Mouse (Mus musculus) neural tube, embryonic 11.5 days (tissue): ENCODE data around the gene Adora2a. TPM values are rescaled to one million over a fixed set of nuclear protein-coding genes. Genes with fewer than 3 reads are reported as not detected.
"Not testable (repeated sequence)": the region's sequence is repeated elsewhere in the genome, so short reads cannot be mapped to it uniquely, and the experiment has no call there.

ENCODE experiments used
- ATAC-seq: fragments of 200-750 bp; cut with Nextera tagmentation; 2 replicates; pipeline ENCODE4 v1.8.0; 2017; ENCODE audit warnings: moderate number of reproducible peaks, mild to moderate bottlenecking, moderate TSS enrichment, moderate library complexity; ENCODE audit not compliant: insufficient read depth, low FRiP score, low TSS enrichment
- DNase-seq: peaks from one replicate; pipeline ENCODE4 v3.0.0-alpha.2; 2015; ENCODE audit warnings: low spot score
- H3K27ac ChIP-seq: fragments of 300-500 bp; sonication (generic); 2 replicates; pipeline ENCODE4 v1.5.1; 2014; ENCODE audit warnings: low read depth, mild to moderate bottlenecking, low read length
- H3K27me3 ChIP-seq: fragments of 300-500 bp; sonication (generic); 2 replicates; pipeline ENCODE4 v1.6.1; 2014; ENCODE audit warnings: mild to moderate bottlenecking, low read length, mixed read lengths; ENCODE audit not compliant: control insufficient read depth, insufficient read depth
- H3K36me3 ChIP-seq: fragments of 300-500 bp; sonication (generic); 2 replicates; pipeline ENCODE4 v1.6.1; 2014; ENCODE audit warnings: mild to moderate bottlenecking, low read length, moderate library complexity, mixed read lengths; ENCODE audit not compliant: control insufficient read depth, insufficient read depth
- H3K4me1 ChIP-seq: fragments of 300-500 bp; sonication (generic); 2 replicates; pipeline ENCODE4 v1.6.1; 2014; ENCODE audit warnings: low read length, mixed read lengths; ENCODE audit not compliant: control insufficient read depth, insufficient read depth
- H3K4me2 ChIP-seq: fragments of 300-500 bp; sonication (generic); 2 replicates; pipeline ENCODE4 v1.6.1; 2014; ENCODE audit warnings: low read depth, mild to moderate bottlenecking, moderate library complexity
- H3K4me3 ChIP-seq: fragments of 300-500 bp; sonication (generic); 2 replicates; pipeline ENCODE4 v1.5.1; 2014; ENCODE audit warnings: low read depth, low read length
- H3K9ac ChIP-seq: fragments of 300-500 bp; sonication (generic); 2 replicates; pipeline ENCODE4 v1.6.1; 2014; ENCODE audit warnings: mild to moderate bottlenecking, low read length
- H3K9me3 ChIP-seq: fragments of 300-500 bp; sonication (generic); 2 replicates; pipeline ENCODE4 v1.6.1; 2016; ENCODE audit warnings: low read length; ENCODE audit not compliant: control insufficient read depth
- WGBS: fragments of 180-500 bp; shearing (Covaris S2); extraction: QIAGEN DNeasy Blood & Tissue Kit; methylation state at CpG from one replicate; pipeline ENCODE4 v1.1.7; 2014; 5-methylcytosine and 5-hydroxymethylcytosine counted together
- polyA plus RNA-seq: library from polyadenylated mRNA; unstranded; fragments of >200 nt; fragmentation: Nextera tagmentation; extraction: Ambion mirVana; gene quantifications from 2 replicates; pipeline ENCODE4 v1.2.1, GENCODE M21; 2014

Gene Adora2a
- polyA plus RNA-seq, 1 experiment from 2014 or later = 4.5 TPM

DNA sequence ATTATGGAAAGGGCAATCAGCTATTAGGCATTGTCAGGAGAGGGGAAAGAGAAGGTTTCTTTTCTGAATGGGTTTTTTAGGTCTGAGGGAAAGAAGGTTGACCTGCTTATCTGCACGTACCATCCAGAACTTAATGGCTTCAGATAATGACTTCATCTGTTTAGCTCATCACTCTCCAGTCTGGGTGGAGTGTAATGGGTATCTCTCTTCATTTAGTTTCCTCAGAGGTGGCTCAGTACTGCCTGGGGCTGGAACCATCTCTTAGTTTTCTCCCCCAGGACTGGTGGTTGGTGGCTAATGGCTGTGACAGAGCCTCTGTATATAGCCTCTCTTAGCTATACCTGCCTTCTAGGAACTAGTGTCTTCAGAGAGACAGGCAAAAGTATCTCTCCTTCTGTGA lies 25.3 kb upstream of the Adora2a start:
- WGBS = 73% methylated on average over 1 of the region's 1 CpGs

DNA sequence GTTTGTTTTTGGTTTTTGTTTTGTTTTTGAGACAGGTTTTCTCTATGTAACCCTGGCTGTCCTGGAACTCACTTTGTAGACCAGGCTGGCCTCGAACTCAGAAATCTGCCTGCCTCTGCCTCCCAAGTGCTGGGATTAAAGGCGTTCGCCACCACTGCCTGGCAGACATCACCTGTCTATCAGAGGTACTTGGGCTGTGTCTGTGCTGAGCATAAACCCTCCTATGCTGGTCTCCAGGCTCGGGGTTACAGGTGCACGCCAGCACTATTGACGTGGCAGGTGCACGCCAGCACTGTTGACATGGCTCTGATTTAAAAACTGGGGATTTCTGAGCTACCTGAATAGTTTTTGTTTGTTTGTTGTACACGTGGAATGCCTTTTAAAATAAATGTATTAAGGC lies 24.5 kb upstream of the Adora2a start:
- not testable (repeated sequence) for DNase-seq, H3K27me3 ChIP-seq, H3K4me3 ChIP-seq, H3K4me2 ChIP-seq, H3K27ac ChIP-seq, ATAC-seq, H3K9me3 ChIP-seq, H3K9ac ChIP-seq, H3K4me1 ChIP-seq, H3K36me3 ChIP-seq
- 87% methylated on average over 8 of the region's 8 CpGs for WGBS

More for the DNA sequence above, 25.3 kb upstream of the Adora2a start:
- Histone ChIP-seq H3K4me3 (no peak overlapping the region), H3K27me3 (no peaks in the 10 kb centered on the region), H3K4me2 (no peak overlapping the region), H3K36me3 (no peaks in the 10 kb centered on the region), H3K9ac (no peak overlapping the region), H3K27ac (no peak overlapping the region), H3K4me1 (no peaks in the 10 kb centered on the region), H3K9me3 (no peaks in the 10 kb centered on the region)
- ATAC-seq (no peak), DNase-seq (no peak)

GRCm38 (mm10) chr10:75293288-75293687 lies 23.4 kb upstream of the Adora2a start:
- H3K27ac ChIP-seq = no peak overlapping the region
- H3K4me1 ChIP-seq = no peaks in the 10 kb centered on the region
- no peaks in the 10 kb centered on the region for H3K36me3 ChIP-seq
- DNase-seq (no peak), ATAC-seq (no peak)
- WGBS = 85% methylated on average over 3 of the region's 3 CpGs
- H3K4me2 ChIP-seq = no peak overlapping the region
- H3K27me3 ChIP-seq = no peaks in the 10 kb centered on the region
- H3K9ac ChIP-seq = no peak overlapping the region
- no peak overlapping the region for H3K4me3 ChIP-seq
- H3K9me3 ChIP-seq = no peaks in the 10 kb centered on the region

- WGBS = 65% methylated on average over 4 of the region's 4 CpGs
- H3K27me3 ChIP-seq = no peaks in the 10 kb centered on the region
- H3K4me3 ChIP-seq = no peak overlapping the region
- no peak overlapping the region for H3K4me2 ChIP-seq
- no peak for DNase-seq
- no peak for ATAC-seq
- H3K27ac ChIP-seq = no peak overlapping the region
- no peaks in the 10 kb centered on the region for H3K4me1 ChIP-seq
- no peak overlapping the region for H3K9ac ChIP-seq
- no peaks in the 10 kb centered on the region for H3K36me3 ChIP-seq
- no peaks in the 10 kb centered on the region for H3K9me3 ChIP-seq
Observed at GRCm38 (mm10) chr10:75294362-75294761, 22.3 kb upstream of the Adora2a start.

GRCm38 (mm10) chr10:75294926-75295325 lies 21.8 kb upstream of the Adora2a start:
- Histone ChIP-seq H3K27me3 (no peaks in the 10 kb centered on the region), H3K4me3 (no peak overlapping the region), H3K9ac (no peak overlapping the region), H3K9me3 (no peaks in the 10 kb centered on the region), H3K36me3 (no peaks in the 10 kb centered on the region), H3K27ac (no peak overlapping the region), H3K4me2 (no peak overlapping the region), H3K4me1 (no peaks in the 10 kb centered on the region)
- WGBS = 75% methylated on average over 4 of the region's 4 CpGs
- DNase-seq = no peak
- no peak for ATAC-seq

DNA sequence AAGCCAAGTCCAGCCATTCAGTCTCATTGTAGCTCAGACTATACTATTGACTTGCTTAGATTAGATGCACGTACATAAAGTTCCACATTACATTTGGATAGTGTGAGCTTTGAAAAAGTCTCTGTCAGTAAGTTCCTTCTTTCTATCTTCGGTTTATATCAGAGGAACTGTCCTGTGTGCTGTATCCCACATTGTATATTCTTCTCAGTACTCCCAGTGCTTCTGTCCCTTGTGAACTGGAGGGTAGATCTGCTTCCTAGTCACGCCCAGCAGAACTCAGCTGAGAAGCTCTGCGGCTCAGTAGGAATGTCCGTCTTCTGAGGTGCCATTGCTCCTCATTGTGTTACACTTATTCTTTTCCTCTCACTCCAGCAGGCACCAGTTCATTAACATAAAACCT lies 18.1 kb upstream of the Adora2a start:
- Histone ChIP-seq H3K9ac (no peak overlapping the region), H3K27me3 (no peaks in the 10 kb centered on the region), H3K4me3 (no peak overlapping the region), H3K4me1 (no peaks in the 10 kb centered on the region), H3K4me2 (no peak overlapping the region), H3K9me3 (no peaks in the 10 kb centered on the region), H3K36me3 (no peaks in the 10 kb centered on the region), H3K27ac (no peak overlapping the region)
- WGBS = 89% methylated on average over 5 of the region's 5 CpGs
- ATAC-seq = no peak
- DNase-seq = no peak

- H3K27me3 ChIP-seq = no peaks in the 10 kb centered on the region
- 81% methylated on average over 5 of the region's 5 CpGs for WGBS
- DNase-seq = no peak
- no peaks in the 10 kb centered on the region for H3K36me3 ChIP-seq
- no peaks in the 10 kb centered on the region for H3K4me1 ChIP-seq
- H3K27ac ChIP-seq = no peak overlapping the region
- no peak overlapping the region for H3K4me2 ChIP-seq
- ATAC-seq = no peak
- H3K9ac ChIP-seq = no peak overlapping the region
- no peaks in the 10 kb centered on the region for H3K9me3 ChIP-seq
- H3K4me3 ChIP-seq = no peak overlapping the region
Observed at GRCm38 (mm10) chr10:75299785-75300418, 16.8 kb upstream of the Adora2a start.

GRCm38 (mm10) chr10:75301195-75301806 lies 15.4 kb upstream of the Adora2a start:
- 92% methylated on average over 12 of the region's 12 CpGs for WGBS
- Histone ChIP-seq H3K36me3 (no peaks in the 10 kb centered on the region), H3K27ac (no peak overlapping the region), H3K4me2 (no peak overlapping the region), H3K4me1 (no peaks in the 10 kb centered on the region), H3K9ac (no peak overlapping the region), H3K4me3 (no peak overlapping the region), H3K9me3 (no peaks in the 10 kb centered on the region), H3K27me3 (no peaks in the 10 kb centered on the region)
- ATAC-seq (no peak), DNase-seq (no peak)

- Histone ChIP-seq H3K9ac (no peak overlapping the region), H3K4me1 (no peaks in the 10 kb centered on the region), H3K4me3 (no peak overlapping the region), H3K4me2 (no peak overlapping the region), H3K36me3 (no peaks in the 10 kb centered on the region), H3K27me3 (no peaks in the 10 kb centered on the region), H3K27ac (no peak overlapping the region), H3K9me3 (no peaks in the 10 kb centered on the region)
- 96% methylated on average over 4 of the region's 4 CpGs for WGBS
- ATAC-seq = no peak
- DNase-seq = no peak
Observed at GRCm38 (mm10) chr10:75301937-75302336, 14.7 kb upstream of the Adora2a start.
